Mouse (Mus musculus): Measurements from ENCODE around the gene Trp63.

Trp63 gene

DNA sequence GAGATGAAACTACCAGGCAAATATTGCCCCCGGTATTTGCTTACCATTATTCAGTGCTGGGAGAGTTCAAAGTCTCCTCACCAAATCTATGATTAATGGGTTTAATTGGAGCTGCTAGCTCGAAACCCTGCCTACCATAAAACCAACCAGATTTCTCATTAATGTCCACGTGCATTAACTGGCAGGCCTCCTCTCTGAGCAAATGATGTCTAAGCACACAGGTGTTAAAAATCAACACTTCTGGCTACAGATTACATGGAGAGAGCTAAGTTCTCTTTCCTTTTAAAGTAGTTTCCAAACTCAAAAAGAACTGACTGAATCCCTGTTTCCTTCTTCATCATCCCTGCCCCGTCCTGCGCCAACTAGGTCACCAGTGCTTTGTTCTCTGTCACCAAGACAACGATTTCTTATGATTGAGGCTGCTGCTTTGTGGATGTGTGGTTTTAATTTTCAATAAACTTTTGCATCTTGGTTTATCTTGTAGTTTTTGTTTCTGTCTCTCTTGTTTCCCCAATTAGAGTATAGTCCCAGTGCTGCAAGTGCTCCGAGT, 193.9 kb downstream of the Trp63 start:
- DNase-seq: no peak

- DNase-seq: no peak
Observed at GRCm38 (mm10) chr16:25878116-25878515, 194.6 kb downstream of the Trp63 start.

DNA sequence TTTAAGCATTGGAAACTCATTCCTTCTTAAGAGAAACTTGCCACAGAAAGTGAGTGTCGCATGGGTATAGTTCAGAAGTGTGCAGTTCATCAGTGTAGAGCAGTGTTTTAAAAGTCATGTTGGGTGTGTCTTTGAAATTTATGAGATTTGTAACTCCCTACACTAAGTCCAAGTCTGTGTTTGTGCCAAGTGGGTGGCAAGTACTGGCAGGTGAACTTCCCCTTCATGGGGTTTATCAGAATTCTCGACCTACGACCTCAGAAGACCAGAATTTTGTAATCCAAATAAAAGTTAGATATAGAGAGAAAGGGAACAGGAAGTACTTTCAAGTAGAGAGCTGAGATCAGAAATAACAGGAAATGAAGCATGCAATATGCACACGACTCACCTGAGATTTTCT, 215.5 kb downstream of the Trp63 start:
- DNase-seq: no peak

DNA sequence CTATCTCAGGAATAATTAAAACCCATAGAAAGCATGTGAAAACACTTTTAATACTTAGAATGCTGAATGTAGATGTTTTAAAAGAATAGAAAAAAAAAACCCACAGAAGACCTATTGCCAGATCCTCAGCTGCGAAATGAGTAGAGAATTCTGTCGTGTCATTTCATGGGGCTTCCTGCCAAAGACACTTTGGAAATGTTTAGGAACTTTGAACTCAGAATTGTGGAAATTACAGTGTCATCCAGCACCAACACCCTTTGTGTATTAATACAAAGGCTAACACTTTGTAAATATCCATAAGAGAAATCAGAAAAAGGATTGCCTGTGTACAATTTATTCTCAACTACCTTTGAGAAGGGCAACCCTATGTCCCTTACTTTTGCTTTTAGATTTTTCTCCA, 216.1 kb downstream of the Trp63 start:
- no peak for DNase-seq

- no peak for DNase-seq
Observed at GRCm38 (mm10) chr16:25900389-25900908, 216.9 kb downstream of the Trp63 start.

DNA sequence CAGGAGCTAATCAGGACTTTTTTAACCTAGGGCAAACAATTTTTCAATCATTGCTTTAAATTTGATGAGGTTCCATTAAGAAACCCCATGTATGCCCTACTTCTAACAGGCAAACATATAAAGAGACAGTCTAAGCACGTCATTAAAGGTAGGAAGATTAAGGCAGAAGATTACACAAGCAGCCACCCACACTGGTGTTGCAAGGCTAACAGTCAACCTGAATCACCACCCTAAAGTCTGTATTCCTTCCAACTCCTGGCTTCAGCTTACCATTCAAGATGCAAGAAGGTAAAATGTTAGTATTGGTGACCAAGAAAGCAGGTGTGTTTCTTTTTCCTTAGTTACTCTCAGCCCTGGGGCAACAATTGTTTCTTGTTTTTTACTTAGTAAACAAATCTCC, 228.6 kb downstream of the Trp63 start:
- DNase-seq: no peak

DNA sequence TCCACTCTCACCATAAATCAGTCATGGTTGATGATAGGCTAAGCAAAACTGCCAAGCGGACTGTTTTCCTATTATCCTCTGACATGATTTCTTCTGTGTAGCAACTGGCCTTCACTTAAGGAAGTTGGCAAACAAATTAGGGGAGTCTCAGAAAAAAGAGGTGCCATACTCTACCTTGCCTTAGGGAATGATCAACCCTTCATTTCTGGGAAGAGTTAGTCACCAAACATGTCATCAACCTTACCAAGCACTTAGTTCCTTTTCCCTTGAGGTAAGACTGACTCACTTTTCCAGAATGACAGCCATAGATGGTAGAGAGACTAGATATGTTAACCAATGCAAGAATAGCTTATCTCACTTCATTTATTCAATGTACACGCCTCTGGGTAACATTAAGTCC, 250.6 kb downstream of the Trp63 start:
- DNase-seq: no peak
